Mouse (Mus musculus) testis, adult 2 months (tissue): ENCODE results near the gene A430078G23Rik.

Experiments used
- CTCF ChIP-seq: fragments of 200-500 bp; IDR thresholded peaks from 2 replicates; pipeline ENCODE4 v1.5.1; 2012; ENCODE audit warnings: low read depth, mild to moderate bottlenecking, inconsistent platforms, low read length, moderate library complexity; ENCODE audit not compliant: control insufficient read depth, insufficient read depth, insufficient replicate concordance
- POLR2A ChIP-seq: fragments of 200-500 bp; IDR thresholded peaks from 2 replicates; pipeline ENCODE4 v1.6.1; 2012; ENCODE audit warnings: low read depth, mild to moderate bottlenecking, inconsistent platforms, low read length, moderate library complexity; ENCODE audit not compliant: control insufficient read depth

- no peak for TF ChIP-seq POLR2A
- TF ChIP-seq CTCF: no peak
These were observed 39.4 kb upstream of the A430078G23Rik start for GRCm38 (mm10) chr8:3313843-3314242.
